Mouse (Mus musculus) stomach, embryonic 16.5 days (tissue): Measurements from ENCODE around the gene 4930544D05Rik. TPM values are rescaled to one million over a fixed set of nuclear protein-coding genes. Genes with fewer than 3 reads are reported as not detected.

Experiments
- ATAC-seq: fragments of 200-750 bp; cut with Nextera tagmentation; 2 replicates; pipeline ENCODE4 v1.8.0; 2017; ENCODE audit warnings: moderate number of reproducible peaks, moderate TSS enrichment; ENCODE audit not compliant: insufficient read depth, low FRiP score
- H3K27ac ChIP-seq: fragments of 300-500 bp; sonication (generic); 2 replicates; pipeline ENCODE4 v1.5.1; 2014; ENCODE audit warnings: low read length
- H3K27me3 ChIP-seq: fragments of 300-500 bp; sonication (generic); 2 replicates; pipeline ENCODE4 v1.6.1; 2014; ENCODE audit warnings: low read length, control low read depth, mixed read lengths; ENCODE audit not compliant: control insufficient read depth, insufficient read depth
- H3K36me3 ChIP-seq: fragments of 300-500 bp; sonication (generic); 2 replicates; pipeline ENCODE4 v1.6.1; 2014; ENCODE audit warnings: low read length; ENCODE audit not compliant: control insufficient read depth, insufficient read depth
- H3K4me1 ChIP-seq: fragments of 300-500 bp; sonication (generic); 2 replicates; pipeline ENCODE4 v1.6.1; 2014; ENCODE audit warnings: low read length, control low read depth, mixed read lengths; ENCODE audit not compliant: control insufficient read depth, insufficient read depth
- H3K4me2 ChIP-seq: fragments of 300-500 bp; sonication (generic); 2 replicates; pipeline ENCODE4 v1.6.1; 2014; ENCODE audit warnings: low read depth, low read length, mixed read lengths
- H3K4me3 ChIP-seq: fragments of 300-500 bp; sonication (generic); replicated peaks from 2 replicates; pipeline ENCODE4 v1.5.1; 2014; ENCODE audit warnings: mild to moderate bottlenecking, low read length
- H3K9ac ChIP-seq: fragments of 300-500 bp; sonication (generic); 2 replicates; pipeline ENCODE4 v1.6.1; 2014; ENCODE audit warnings: low read length
- H3K9me3 ChIP-seq: fragments of 300-500 bp; sonication (generic); replicated peaks from 2 replicates; pipeline ENCODE4 v1.6.1; 2016; ENCODE audit warnings: low read length, control low read depth; ENCODE audit not compliant: control insufficient read depth
- WGBS: fragments of 180-500 bp; shearing (Covaris S2); extraction: QIAGEN DNeasy Blood & Tissue Kit; methylation state at CpG from one replicate; pipeline ENCODE4 v1.1.7; 2014; 5-methylcytosine and 5-hydroxymethylcytosine counted together
- polyA plus RNA-seq: library from polyadenylated mRNA; unstranded; fragments of >200 nt; fragmentation: Nextera tagmentation; extraction: Ambion mirVana; gene quantifications from 2 replicates; pipeline ENCODE4 v1.2.1, GENCODE M21; 2015

The 4930544D05Rik gene
- polyA plus RNA-seq, 1 experiment from 2014 or later = not detected

DNA sequence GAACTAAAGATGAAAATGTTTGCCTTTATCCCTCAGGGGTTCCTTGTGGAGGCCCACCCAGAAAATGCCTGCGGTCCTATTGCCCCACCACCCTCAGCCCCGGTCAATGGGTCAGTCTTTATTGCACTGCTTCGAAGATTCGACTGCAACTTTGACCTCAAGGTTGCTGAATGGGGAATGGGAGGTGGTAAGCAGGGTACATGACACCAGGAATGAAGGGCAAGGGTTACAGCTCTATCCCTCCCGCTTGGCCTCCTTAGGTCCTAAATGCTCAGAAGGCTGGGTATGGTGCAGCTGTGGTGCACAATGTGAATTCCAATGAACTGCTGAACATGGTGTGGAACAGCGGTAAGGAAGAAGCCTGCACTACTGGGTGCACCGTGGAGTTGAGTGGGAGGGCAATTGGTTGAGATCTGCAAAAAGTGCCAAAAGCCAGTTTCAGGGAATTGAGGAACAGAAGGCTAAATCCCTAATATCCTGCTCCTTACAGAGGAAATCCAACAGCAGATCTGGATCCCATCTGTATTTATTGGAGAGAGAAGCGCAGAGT, 33.6 kb downstream of the 4930544D05Rik start:
- Histone ChIP-seq H3K9me3 (no peaks in the 10 kb centered on the region), H3K4me1 (peaks cover 57% of the 10 kb centered on the region), H3K9ac (no peak overlapping the region), H3K27me3 (no peaks in the 10 kb centered on the region), H3K4me2 (peak overlapping the region; percentile 87), H3K27ac (0 out of 2 replicates have a peak overlapping the region, but pooled peaks have one; percentile 71), H3K36me3 (peaks cover 24% of the 10 kb centered on the region), H3K4me3 (no peak overlapping the region)
- no peak for ATAC-seq
- 79% methylated on average over 8 of the region's 8 CpGs for WGBS

DNA sequence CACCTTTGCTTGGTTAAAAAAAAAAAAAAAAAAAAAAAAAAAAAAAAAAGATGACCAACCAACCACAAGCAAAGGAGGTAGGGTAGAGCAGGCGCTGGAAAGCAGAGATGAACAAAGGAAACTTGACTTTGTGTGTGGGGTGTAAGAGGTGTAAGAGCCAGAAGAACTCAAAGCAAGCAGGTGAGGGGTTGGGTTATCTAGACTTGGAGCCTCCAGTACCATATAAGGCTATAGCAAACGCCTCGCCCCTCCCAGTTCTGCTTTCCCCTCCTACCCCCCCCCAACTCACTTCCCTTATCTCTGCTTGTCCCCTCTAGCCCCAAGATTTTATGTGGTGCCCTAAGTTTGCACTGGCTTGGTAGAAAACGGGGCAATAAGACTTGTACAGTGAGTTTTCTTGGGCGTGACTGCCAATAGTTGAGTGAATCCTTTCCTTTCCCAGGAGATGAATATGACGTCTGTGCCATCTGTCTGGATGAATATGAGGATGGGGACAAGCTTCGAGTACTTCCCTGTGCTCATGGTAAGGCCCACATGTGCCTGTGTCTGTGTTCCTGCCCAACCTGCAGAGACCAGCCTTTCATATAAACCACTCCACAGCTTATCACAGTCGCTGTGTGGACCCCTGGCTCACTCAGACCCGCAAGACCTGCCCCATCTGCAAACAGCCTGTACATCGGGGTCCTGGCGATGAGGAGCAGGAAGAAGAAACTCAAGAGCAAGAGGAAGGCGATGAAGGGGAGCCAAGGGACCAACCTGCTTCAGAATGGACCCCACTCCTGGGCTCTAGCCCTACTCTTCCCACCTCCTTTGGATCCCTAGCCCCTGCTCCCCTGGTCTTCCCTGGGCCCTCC, 34.9 kb downstream of the 4930544D05Rik start:
- Histone ChIP-seq H3K27ac (peak overlapping the region; percentile 71), H3K36me3 (peaks cover 19% of the 10 kb centered on the region), H3K4me1 (peaks cover 52% of the 10 kb centered on the region), H3K9ac (peak overlapping the region; percentile 13; the same call in 1 of the 2 replicates), H3K4me2 (peak overlapping the region; percentile 79), H3K4me3 (peak overlapping the region; percentile 100), H3K27me3 (no peaks in the 10 kb centered on the region), H3K9me3 (no peaks in the 10 kb centered on the region)
- ATAC-seq = no peak
- WGBS = 59% methylated on average over 12 of the region's 12 CpGs

DNA sequence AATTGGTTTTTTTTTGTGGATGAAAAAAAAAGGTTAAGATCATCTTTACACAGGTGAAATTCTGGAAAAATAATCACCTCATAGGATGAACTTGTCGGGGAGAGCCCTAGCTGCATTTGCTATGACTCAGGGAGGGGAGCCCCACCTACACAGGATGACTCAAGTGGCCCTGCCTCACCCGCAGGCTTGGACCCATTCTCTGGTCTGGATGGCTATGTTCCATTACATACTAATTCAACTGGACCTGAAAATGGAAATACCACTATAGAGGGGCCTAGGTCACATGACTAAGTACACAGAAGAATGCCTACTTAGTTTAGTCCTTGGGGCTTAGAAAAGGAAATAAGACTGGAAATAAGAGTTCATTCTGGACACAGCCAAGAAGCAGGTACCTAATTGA, 35.7 kb downstream of the 4930544D05Rik start:
- H3K9me3 ChIP-seq = no peaks in the 10 kb centered on the region
- ATAC-seq = no peak
- no peaks in the 10 kb centered on the region for H3K27me3 ChIP-seq
- peak overlapping the region; percentile 71; the same call in 1 of the 2 replicates for H3K27ac ChIP-seq
- no peak overlapping the region for H3K9ac ChIP-seq
- H3K4me3 ChIP-seq = peak overlapping the region; percentile 100
- 57% methylated on average over 2 of the region's 2 CpGs for WGBS
- peak overlapping the region; percentile 79 for H3K4me2 ChIP-seq
- peaks cover 45% of the 10 kb centered on the region for H3K4me1 ChIP-seq
- H3K36me3 ChIP-seq = peaks cover 19% of the 10 kb centered on the region

DNA sequence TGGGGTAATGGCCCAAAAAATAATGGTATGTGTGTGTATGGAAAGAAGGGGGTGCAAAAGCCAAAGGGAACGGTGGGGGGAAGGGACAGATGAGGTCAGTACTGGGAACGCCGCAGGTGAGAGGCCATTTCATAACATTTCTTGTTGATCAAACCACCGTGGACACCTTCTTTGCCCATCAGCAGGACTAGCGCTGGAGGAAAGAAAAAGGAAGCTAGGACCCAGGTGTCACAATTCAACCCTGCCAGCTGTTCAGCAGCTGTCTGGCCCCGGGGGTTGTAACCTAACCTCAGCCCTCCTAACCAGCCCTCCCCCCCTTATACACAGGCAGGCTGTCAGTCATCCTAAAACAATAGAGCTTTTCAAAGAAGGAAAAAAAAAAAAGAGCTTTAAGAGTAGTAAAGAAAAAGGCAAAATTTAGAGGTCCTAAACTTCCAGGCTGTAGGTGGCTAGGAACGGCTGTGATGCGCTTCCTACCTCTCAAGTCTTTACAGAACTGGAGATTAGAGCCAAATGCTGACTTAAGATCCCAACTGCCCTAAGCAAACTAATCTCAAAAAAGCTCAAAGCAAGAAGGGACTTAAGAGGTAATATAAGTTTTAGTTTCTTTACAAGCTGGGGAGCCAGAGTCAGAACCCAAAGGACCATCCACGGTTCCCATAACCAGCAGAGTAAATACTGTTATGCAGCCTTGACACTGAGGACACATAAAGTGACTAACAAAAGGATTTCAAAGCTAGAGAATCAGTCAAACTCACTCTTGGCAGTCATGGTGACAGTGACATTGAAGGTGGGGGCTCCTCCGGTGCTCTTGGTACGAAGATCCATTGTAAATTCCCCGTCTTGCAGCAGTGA, 36.6 kb downstream of the 4930544D05Rik start:
- Histone ChIP-seq H3K4me1 (peaks cover 53% of the 10 kb centered on the region), H3K36me3 (peaks cover 19% of the 10 kb centered on the region), H3K9me3 (no peaks in the 10 kb centered on the region), H3K4me2 (peak overlapping the region; percentile 79), H3K9ac (peak overlapping the region; percentile 99), H3K4me3 (peak overlapping the region; percentile 100), H3K27ac (peak overlapping the region; percentile 99), H3K27me3 (no peaks in the 10 kb centered on the region)
- no peak for ATAC-seq
- WGBS = 49% methylated on average over 12 of the region's 12 CpGs

DNA sequence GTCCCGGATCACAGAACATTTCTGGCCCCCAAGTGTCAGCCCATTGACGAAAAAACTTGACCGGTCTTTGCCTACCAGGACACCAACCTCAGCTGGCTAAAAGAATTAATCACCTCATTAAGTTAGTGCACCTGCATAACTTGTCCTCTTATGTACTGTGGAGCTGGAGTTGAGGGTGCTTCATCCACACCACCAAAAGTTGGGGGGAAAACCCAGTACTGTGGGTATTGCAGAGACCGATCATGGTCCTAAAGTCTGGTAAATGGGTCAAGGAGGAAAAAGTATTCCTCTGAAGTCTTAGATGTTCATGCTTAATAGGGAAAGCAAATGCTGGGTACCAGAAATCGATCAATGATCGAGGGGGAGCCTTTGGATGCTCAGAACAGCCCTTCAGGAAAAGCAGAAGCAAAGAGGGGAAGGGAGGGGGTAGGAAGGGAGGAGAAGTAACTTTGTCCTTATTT, 37.3 kb downstream of the 4930544D05Rik start:
- Histone ChIP-seq H3K4me2 (peak overlapping the region; percentile 79), H3K36me3 (peaks cover 19% of the 10 kb centered on the region), H3K9me3 (no peaks in the 10 kb centered on the region), H3K27ac (peak overlapping the region; percentile 99), H3K4me1 (peaks cover 58% of the 10 kb centered on the region), H3K9ac (peak overlapping the region; percentile 99), H3K4me3 (peak overlapping the region; percentile 100), H3K27me3 (no peaks in the 10 kb centered on the region)
- ATAC-seq = no peak
- 34% methylated on average over 6 of the region's 6 CpGs for WGBS

DNA sequence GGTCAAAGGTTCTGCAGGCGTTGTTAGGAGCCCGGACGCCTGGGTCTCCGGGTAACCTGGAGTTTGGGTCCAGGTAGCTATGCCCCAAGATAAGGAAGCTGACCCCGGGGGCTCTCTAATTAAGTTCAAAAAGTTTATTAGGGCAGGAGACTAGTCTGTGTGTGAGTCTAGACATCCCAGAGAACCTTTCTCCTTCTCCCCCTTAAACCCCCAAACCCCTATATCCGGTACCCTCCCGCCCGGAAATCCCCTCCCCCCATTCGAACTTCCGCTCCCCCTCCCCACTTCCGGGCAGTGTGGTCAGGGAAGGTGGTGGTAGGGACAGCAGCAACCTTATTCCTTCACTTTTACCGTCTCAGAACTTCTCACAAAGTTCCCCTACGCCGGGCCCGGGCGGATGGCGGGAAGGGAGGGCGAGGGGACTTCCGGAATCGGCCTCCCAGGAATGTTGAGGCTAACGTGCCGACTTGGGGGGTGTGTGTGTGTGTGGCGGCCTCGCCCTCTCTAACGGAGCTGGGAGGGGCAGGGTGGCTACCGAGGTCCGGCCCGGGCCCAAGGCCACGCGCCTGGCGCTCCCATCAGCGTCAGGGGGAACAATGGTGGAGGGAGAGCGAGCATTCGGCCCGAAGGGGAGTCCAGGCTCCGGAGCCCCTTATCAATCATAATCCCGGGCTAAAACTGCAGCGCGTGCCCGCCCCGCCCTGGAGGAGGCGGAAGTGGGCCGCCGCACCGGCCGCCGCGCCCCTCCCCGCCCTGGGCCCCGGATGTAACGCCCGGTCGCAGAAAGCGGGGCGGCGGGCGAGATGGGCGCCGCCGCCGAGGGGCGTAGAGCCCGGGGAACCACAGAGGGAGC, 37.9 kb downstream of the 4930544D05Rik start:
- H3K4me1 ChIP-seq = peaks cover 55% of the 10 kb centered on the region
- no peaks in the 10 kb centered on the region for H3K27me3 ChIP-seq
- H3K4me2 ChIP-seq = peak overlapping the region; percentile 79
- under 1% methylated on average over 54 of the region's 63 CpGs for WGBS
- H3K4me3 ChIP-seq = peak overlapping the region; percentile 100
- H3K9me3 ChIP-seq = no peaks in the 10 kb centered on the region
- peaks cover 19% of the 10 kb centered on the region for H3K36me3 ChIP-seq
- H3K27ac ChIP-seq = peak overlapping the region; percentile 99
- peak overlapping the region; percentile 99 for H3K9ac ChIP-seq
- peak; percentile 44 for ATAC-seq

DNA sequence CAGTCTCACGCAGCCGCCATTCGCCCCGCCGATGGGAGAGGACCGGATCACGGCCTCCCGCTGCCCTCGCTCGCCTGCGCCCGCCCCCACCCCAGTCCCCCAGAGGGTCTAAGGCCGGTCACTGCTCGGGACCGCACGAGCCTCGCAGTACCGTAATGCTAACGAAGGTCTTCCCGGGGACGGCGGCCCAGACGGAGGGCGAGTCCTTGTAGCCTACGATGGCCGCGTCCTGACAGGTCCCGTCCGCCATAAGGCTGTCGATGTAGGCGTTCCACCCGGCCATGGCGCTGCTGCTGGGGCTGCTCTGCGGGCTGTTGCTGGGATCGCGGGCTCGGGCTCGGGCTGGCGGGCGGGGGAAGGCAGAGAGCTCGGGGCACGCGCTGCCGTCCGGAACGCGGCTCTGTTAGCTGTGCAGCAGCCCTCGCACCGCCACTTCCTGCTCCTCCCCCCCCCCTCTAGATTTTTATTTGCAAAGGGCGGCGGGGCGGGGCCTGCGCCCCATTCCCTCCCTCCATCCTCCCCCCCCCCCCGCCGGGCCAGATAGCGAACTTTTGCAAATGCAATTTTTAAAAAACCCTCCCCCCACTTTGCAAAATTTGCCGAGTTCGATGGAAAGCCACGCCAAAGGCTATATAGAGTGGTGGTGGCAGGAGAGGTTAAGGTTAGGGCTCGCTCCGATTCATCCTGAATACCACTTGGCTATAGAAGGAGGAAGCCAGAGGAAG, 38.7 kb downstream of the 4930544D05Rik start, which contains the start of gene Pfn1:
Gene Pfn1 (minus strand): TSS at position 447 of the 725 bp plus-strand sequence.
- H3K4me1 ChIP-seq = peaks cover 48% of the 10 kb centered on the region
- ATAC-seq = peak; percentile 38
- peak within 1 kb of the TSS; percentile 99 for H3K9ac ChIP-seq
- peak within 1 kb of the TSS; percentile 99 for H3K27ac ChIP-seq
- peak within 1 kb of the TSS; percentile 92 for H3K4me2 ChIP-seq
- no peaks in the 10 kb centered on the region for H3K9me3 ChIP-seq
- no peaks in the 10 kb centered on the region for H3K27me3 ChIP-seq
- peaks cover 16% of the 10 kb centered on the region for H3K36me3 ChIP-seq
- H3K4me3 ChIP-seq = peak within 1 kb of the TSS; percentile 100
- under 1% methylated on average over 60 of the region's 61 CpGs for WGBS
